Mouse (Mus musculus) liver, embryonic 11.5 days (tissue): ENCODE results near the gene Tpst2. TPM values are rescaled to one million over a fixed set of nuclear protein-coding genes. Genes with fewer than 3 reads are reported as not detected.

Experiments used
- ATAC-seq: fragments of 200-750 bp; cut with Nextera tagmentation; replicated peaks from 2 replicates; pipeline ENCODE4 v1.8.0; 2017; ENCODE audit warnings: moderate number of reproducible peaks, mild to moderate bottlenecking, moderate TSS enrichment, moderate library complexity; ENCODE audit not compliant: low FRiP score
- DNase-seq: peaks from one replicate; pipeline ENCODE4 v3.0.0-alpha.2; 2017; ENCODE audit warnings: low spot score
- H3K27ac ChIP-seq: fragments of 300-500 bp; sonication (generic); 2 replicates; pipeline ENCODE4 v1.5.1; 2014; ENCODE audit warnings: mild to moderate bottlenecking, low read depth, low read length, control low read depth
- H3K27me3 ChIP-seq: fragments of 300-500 bp; sonication (generic); replicated peaks from 2 replicates; pipeline ENCODE4 v1.6.1; 2014; ENCODE audit warnings: low read length, mixed read lengths; ENCODE audit not compliant: control insufficient read depth, insufficient read depth
- H3K36me3 ChIP-seq: fragments of 300-500 bp; sonication (generic); 2 replicates; pipeline ENCODE4 v1.6.1; 2014; ENCODE audit warnings: mild to moderate bottlenecking, low read length, moderate library complexity, mixed read lengths; ENCODE audit not compliant: control insufficient read depth, insufficient read depth
- H3K4me1 ChIP-seq: fragments of 300-500 bp; sonication (generic); replicated peaks from 2 replicates; pipeline ENCODE4 v1.6.1; 2014; ENCODE audit warnings: low read length, mixed read lengths; ENCODE audit not compliant: control insufficient read depth, insufficient read depth
- H3K4me2 ChIP-seq: fragments of 300-500 bp; sonication (generic); 2 replicates; pipeline ENCODE4 v1.6.1; 2014; ENCODE audit warnings: mild to moderate bottlenecking, control low read depth, moderate library complexity
- H3K4me3 ChIP-seq: fragments of 300-500 bp; sonication (generic); 2 replicates; pipeline ENCODE4 v1.5.1; 2014; ENCODE audit warnings: low read depth, low read length, control low read depth
- H3K9ac ChIP-seq: fragments of 300-500 bp; sonication (generic); 2 replicates; pipeline ENCODE4 v1.6.1; 2014; ENCODE audit warnings: low read depth, low read length, control low read depth
- H3K9me3 ChIP-seq: fragments of 300-500 bp; sonication (generic); 2 replicates; pipeline ENCODE4 v1.6.1; 2016; ENCODE audit warnings: low read length, inconsistent platforms, mixed read lengths; ENCODE audit not compliant: control insufficient read depth
- WGBS: fragments of 180-500 bp; shearing (Covaris S2); extraction: QIAGEN DNeasy Blood & Tissue Kit; methylation state at CpG from one replicate; pipeline ENCODE4 v1.1.7; 2014; 5-methylcytosine and 5-hydroxymethylcytosine counted together
- polyA plus RNA-seq: library from polyadenylated mRNA; unstranded; fragments of >200 nt; fragmentation: Nextera tagmentation; extraction: Ambion mirVana; gene quantifications from 2 replicates; pipeline ENCODE4 v1.2.1, GENCODE M21; 2014

Gene Tpst2
- polyA plus RNA-seq, 1 experiment from 2014 or later: 66.0 TPM

- H3K4me2 ChIP-seq: no peak overlapping the region
- no peaks in the 10 kb centered on the region for H3K27me3 ChIP-seq
- no peak for ATAC-seq
- H3K4me1 ChIP-seq: peaks cover 53% of the 10 kb centered on the region
- no peak overlapping the region for H3K9ac ChIP-seq
- H3K27ac ChIP-seq: no peak overlapping the region
- no peaks in the 10 kb centered on the region; the same call in 1 of the 2 replicates for H3K36me3 ChIP-seq
- no peaks in the 10 kb centered on the region for H3K9me3 ChIP-seq
- WGBS: 73% methylated on average over 9 of the region's 9 CpGs
- DNase-seq: no peak
- no peak overlapping the region for H3K4me3 ChIP-seq
Measured at GRCm38 (mm10) chr5:112288193-112289141, 12.0 kb downstream of the Tpst2 start.

GRCm38 (mm10) chr5:112289236-112289635 lies 12.7 kb downstream of the Tpst2 start:
- ATAC-seq (no peak), DNase-seq (no peak)
- H3K9ac ChIP-seq: no peak overlapping the region
- no peaks in the 10 kb centered on the region for H3K27me3 ChIP-seq
- no peaks in the 10 kb centered on the region; the same call in 1 of the 2 replicates for H3K36me3 ChIP-seq
- no peaks in the 10 kb centered on the region for H3K9me3 ChIP-seq
- no peak overlapping the region for H3K27ac ChIP-seq
- H3K4me1 ChIP-seq: peaks cover 53% of the 10 kb centered on the region
- WGBS: 83% methylated on average over 8 of the region's 8 CpGs
- no peak overlapping the region for H3K4me2 ChIP-seq
- no peak overlapping the region for H3K4me3 ChIP-seq

DNA sequence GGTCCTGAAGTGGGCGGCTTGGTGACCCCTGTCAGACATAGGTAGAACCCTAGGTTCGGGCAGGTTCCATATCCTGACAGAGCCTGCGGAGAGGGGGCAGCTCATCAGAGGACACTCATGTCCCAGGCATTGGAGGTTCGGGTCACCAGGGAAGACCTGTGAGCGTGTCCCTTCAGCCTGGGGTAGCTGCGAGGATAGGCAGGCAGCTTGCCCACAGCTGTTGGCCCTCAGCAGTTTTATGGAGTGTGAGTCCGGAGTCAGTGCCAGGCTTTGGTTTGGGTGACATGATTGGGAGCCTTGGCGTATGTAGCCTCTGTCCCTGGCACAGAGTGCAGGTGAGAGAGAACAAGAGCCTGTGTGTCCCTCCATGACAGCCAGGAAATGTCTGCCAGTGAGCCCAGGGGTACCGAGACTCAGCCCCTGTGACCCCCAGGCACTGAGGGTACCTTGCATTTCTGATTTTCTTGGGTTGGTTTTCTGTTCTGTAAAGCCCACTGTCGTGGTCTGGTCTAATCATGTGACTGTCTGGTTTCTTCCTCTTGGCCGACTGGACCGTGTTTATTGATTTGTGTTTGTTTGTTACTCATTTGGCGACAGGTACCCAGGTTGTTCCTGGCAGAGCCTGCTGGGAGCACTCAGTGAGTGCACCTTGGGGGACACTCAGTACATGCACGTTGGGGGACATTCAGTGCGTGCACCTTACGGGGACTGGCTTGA lies 13.5 kb downstream of the Tpst2 start:
- Histone ChIP-seq H3K4me3 (no peak overlapping the region), H3K9ac (no peak overlapping the region), H3K27me3 (no peaks in the 10 kb centered on the region), H3K36me3 (no peaks in the 10 kb centered on the region; the same call in 1 of the 2 replicates), H3K9me3 (no peaks in the 10 kb centered on the region), H3K27ac (no peak overlapping the region), H3K4me1 (peaks cover 56% of the 10 kb centered on the region), H3K4me2 (no peak overlapping the region)
- no peak for ATAC-seq
- 81% methylated on average over 16 of the region's 16 CpGs for whole genome bisulfite sequencing
- no peak for DNase-seq

DNA sequence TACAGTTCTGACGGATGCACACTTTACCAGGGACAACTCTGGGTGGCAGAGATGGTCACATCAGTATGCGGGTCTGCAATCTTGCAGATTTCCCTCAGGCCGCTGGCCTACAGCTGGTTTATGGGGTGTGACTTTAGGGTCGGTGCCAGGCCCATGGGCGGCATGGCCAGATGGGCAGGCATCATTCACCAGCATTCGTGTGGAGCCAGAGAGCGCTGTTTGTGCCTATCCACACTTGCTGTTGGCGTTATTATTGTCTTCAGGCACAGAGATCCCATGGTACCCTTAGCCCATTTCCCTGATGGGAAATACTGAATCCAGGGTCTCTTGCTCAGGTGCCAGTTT lies 14.0 kb downstream of the Tpst2 start:
- Histone ChIP-seq H3K36me3 (no peaks in the 10 kb centered on the region; the same call in 1 of the 2 replicates), H3K27ac (no peak overlapping the region), H3K4me1 (peaks cover 58% of the 10 kb centered on the region), H3K27me3 (no peaks in the 10 kb centered on the region), H3K9me3 (no peaks in the 10 kb centered on the region), H3K9ac (no peak overlapping the region), H3K4me3 (no peak overlapping the region), H3K4me2 (no peak overlapping the region)
- 89% methylated on average over 8 of the region's 8 CpGs for WGBS
- ATAC-seq (no peak), DNase-seq (no peak)

DNA sequence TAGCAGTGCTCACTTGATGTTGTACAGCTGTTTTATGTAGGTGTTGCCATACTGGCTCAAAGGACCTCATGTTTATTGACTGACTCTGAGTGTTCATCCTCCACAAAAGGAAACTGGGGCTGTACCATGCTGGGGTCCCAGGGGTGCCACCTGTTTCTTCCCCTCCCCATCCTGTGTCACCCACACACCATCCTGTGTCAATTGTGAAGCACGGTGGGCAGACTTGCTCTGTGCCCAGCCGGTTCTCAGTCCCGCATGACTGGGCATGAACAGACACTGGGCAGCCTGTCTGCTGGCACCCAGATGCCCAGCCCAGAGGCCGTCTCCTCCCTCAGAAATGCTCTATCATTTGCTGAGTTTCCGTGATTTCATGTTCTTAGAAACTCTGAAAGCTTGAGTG lies 15.4 kb downstream of the Tpst2 start:
- ATAC-seq: no peak
- H3K27me3 ChIP-seq: no peaks in the 10 kb centered on the region
- H3K27ac ChIP-seq: no peak overlapping the region
- 87% methylated on average over 5 of the region's 5 CpGs for WGBS
- H3K9me3 ChIP-seq: no peaks in the 10 kb centered on the region
- H3K4me2 ChIP-seq: no peak overlapping the region
- H3K36me3 ChIP-seq: no peaks in the 10 kb centered on the region
- H3K4me3 ChIP-seq: no peak overlapping the region
- peaks cover 59% of the 10 kb centered on the region for H3K4me1 ChIP-seq
- H3K9ac ChIP-seq: no peak overlapping the region
- DNase-seq: no peak

DNA sequence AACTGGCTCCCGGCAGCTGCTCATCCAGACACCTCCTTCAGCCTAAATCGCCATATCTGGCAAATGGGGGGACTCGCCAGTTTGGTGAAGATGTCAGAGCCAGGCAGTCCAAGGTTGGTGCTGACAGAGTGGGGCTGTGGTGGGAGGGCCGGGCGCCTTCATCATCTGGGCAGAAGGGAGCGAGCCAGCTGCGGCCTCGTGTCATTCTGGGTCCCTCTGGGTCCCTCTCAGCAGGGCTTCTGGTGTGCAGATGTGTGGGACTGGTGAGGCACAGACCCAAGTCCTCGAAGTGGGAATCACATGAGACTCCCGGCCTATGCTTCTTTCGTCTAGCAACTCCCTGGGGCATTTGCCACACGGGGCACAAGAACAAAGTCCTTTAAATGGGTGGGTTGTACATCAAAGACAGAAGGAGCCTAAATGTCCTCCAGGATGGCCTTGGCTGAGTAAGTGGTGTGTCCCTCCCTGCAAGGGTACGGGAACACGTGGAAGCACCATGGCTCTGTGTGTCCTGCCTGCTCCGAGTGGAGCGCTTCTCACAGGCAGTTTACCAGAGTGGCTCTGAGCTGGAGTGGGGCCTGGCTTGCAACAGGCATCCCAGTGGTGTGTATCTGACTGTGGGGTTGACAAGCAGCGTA lies 16.0 kb downstream of the Tpst2 start:
- no peaks in the 10 kb centered on the region for H3K9me3 ChIP-seq
- H3K4me1 ChIP-seq: peaks cover 59% of the 10 kb centered on the region
- no peak overlapping the region for H3K9ac ChIP-seq
- DNase-seq (no peak), ATAC-seq (no peak)
- no peak overlapping the region for H3K4me3 ChIP-seq
- H3K36me3 ChIP-seq: no peaks in the 10 kb centered on the region
- H3K27ac ChIP-seq: 0 out of 2 replicates have a peak overlapping the region, but pooled peaks have one; percentile 5
- WGBS: 85% methylated on average over 17 of the region's 17 CpGs
- H3K27me3 ChIP-seq: no peaks in the 10 kb centered on the region
- no peak overlapping the region for H3K4me2 ChIP-seq

GRCm38 (mm10) chr5:112293800-112294199 lies 17.3 kb downstream of the Tpst2 start:
- H3K27ac ChIP-seq: 0 out of 2 replicates have a peak overlapping the region, but pooled peaks have one; percentile 5
- ATAC-seq (no peak), DNase-seq (no peak)
- H3K4me1 ChIP-seq: peaks cover 60% of the 10 kb centered on the region
- H3K27me3 ChIP-seq: no peaks in the 10 kb centered on the region
- H3K36me3 ChIP-seq: 0 out of 2 replicates have a peak, but pooled peaks cover 2% of the 10 kb centered on the region
- no peak overlapping the region for H3K9ac ChIP-seq
- WGBS: 67% methylated on average over 2 of the region's 2 CpGs
- no peak overlapping the region for H3K4me2 ChIP-seq
- no peak overlapping the region for H3K4me3 ChIP-seq
- no peaks in the 10 kb centered on the region for H3K9me3 ChIP-seq

- Histone ChIP-seq H3K36me3 (0 out of 2 replicates have a peak, but pooled peaks cover 2% of the 10 kb centered on the region), H3K4me2 (no peak overlapping the region; the same call in 1 of the 2 replicates), H3K9me3 (no peaks in the 10 kb centered on the region), H3K27me3 (no peaks in the 10 kb centered on the region), H3K27ac (peak overlapping the region; percentile 22), H3K4me1 (peaks cover 67% of the 10 kb centered on the region), H3K9ac (peak overlapping the region; percentile 56; the same call in 1 of the 2 replicates), H3K4me3 (no peak overlapping the region)
- 69% methylated on average over 4 of the region's 4 CpGs for WGBS
- DNase-seq (no peak), ATAC-seq (no peak)
Measured at GRCm38 (mm10) chr5:112294696-112295095, 18.2 kb downstream of the Tpst2 start.
